7 mouse cellular contexts compared by ENCODE assay signal in genomic region chr11:94211124-94211603, GRCm38 (mm10). TPM values are rescaled to one million over a fixed set of nuclear protein-coding genes. Genes with fewer than 3 reads are reported as not detected.
A peak's percentile ranks its signal among the peaks of the same experiment; 100 is the strongest.
DNase-seq lines count a peak whose midpoint lies in the region; ATAC-seq and TF ChIP-seq lines count a peak whose summit lies in the region.

TSS of gene Tob1 (plus strand) at chr11:94211454.

- peak within 1 kb of the TSS; percentile 97 for H3K27ac ChIP-seq in intestine, postnatal 0 days (ENCODE audit: low read depth, low read length)
- peak within 1 kb of the TSS; percentile 99 for H3K27ac ChIP-seq in midbrain, embryonic 12.5 days (replicated peaks)
- H3K27ac ChIP-seq in small intestine, adult 2 months (ENCODE audit: insufficient read depth, low read depth, low read length) = peak within 1 kb of the TSS; percentile 98

- H3K27me3 ChIP-seq in intestine, postnatal 0 days (replicated peaks; ENCODE audit: control insufficient read depth, insufficient read depth, low read length) = no peaks in the 10 kb centered on the region
- no peaks in the 10 kb centered on the region for H3K27me3 ChIP-seq in midbrain, embryonic 12.5 days
- no peaks in the 10 kb centered on the region for H3K27me3 ChIP-seq in small intestine, adult 2 months (ENCODE audit: control insufficient read depth, insufficient read depth, low read length)

- WGBS in intestine, postnatal 0 days = under 1% methylated on average over 42 of the region's 55 CpGs
- WGBS in midbrain, embryonic 12.5 days = under 1% methylated on average over 37 of the region's 55 CpGs
- under 1% methylated on average over 54 of the region's 55 CpGs for WGBS in small intestine, adult 2 months

- H3K9ac ChIP-seq in intestine, postnatal 0 days (ENCODE audit: low read depth, low read length) = peak within 1 kb of the TSS; percentile 100
- peak within 1 kb of the TSS; percentile 99 for H3K9ac ChIP-seq in midbrain, embryonic 12.5 days (replicated peaks)

- no peaks in the 10 kb centered on the region for H3K9me3 ChIP-seq in intestine, postnatal 0 days (ENCODE audit: control insufficient read depth)
- H3K9me3 ChIP-seq in midbrain, embryonic 12.5 days = no peaks in the 10 kb centered on the region

- H3K36me3 ChIP-seq in intestine, postnatal 0 days (ENCODE audit: control insufficient read depth, insufficient read depth) = peaks cover 11% of the 10 kb centered on the region
- H3K36me3 ChIP-seq in midbrain, embryonic 12.5 days = peaks cover 10% of the 10 kb centered on the region
- H3K36me3 ChIP-seq in small intestine, adult 2 months (ENCODE audit: control insufficient read depth, insufficient read depth, low read length) = peaks cover 18% of the 10 kb centered on the region

- peak within 1 kb of the TSS; percentile 93 for H3K4me2 ChIP-seq in intestine, postnatal 0 days (replicated peaks; ENCODE audit: low read depth)
- H3K4me2 ChIP-seq in midbrain, embryonic 12.5 days (replicated peaks) = peak within 1 kb of the TSS; percentile 95

- peaks cover 4% of the 10 kb centered on the region for H3K4me1 ChIP-seq in intestine, postnatal 0 days (replicated peaks; ENCODE audit: control insufficient read depth, insufficient read depth, low read length)
- H3K4me1 ChIP-seq in midbrain, embryonic 12.5 days = peaks cover 34% of the 10 kb centered on the region
- H3K4me1 ChIP-seq in small intestine, adult 2 months (ENCODE audit: control insufficient read depth, insufficient read depth, insufficient read length, low read length) = peaks cover 2% of the 10 kb centered on the region; the same call in 1 of the 2 replicates

- TF ChIP-seq CTCF in intestine, postnatal 0 days (IDR thresholded peaks at IDR 0.05; ENCODE audit: low read depth) = peak; percentile 62
- TF ChIP-seq CTCF in small intestine, adult 2 months (IDR thresholded peaks at IDR 0.05; ENCODE audit: extremely low read depth, insufficient read length, insufficient replicate concordance, low read depth, low read length) = no peak

- intact Hi-C loops in left cerebral cortex, postnatal 4 days (cut with DNase I) = loop anchor here (5.0 kb wide), 3 partner anchors 49 to 79 kb away; no protein-coding TSS in a partner anchor

- peak; percentile 100 for TF ChIP-seq POLR2A in small intestine, adult 2 months (IDR thresholded peaks at IDR 0.05; ENCODE audit: low read depth, low read length)

- DNase-seq in adrenal gland, adult 8-10 months = peak; percentile 99
- DNase-seq in embryo, embryonic 9.5 days (ENCODE audit: extremely low spot score) = peak; percentile 99
- peak; percentile 94 for DNase-seq in gonadal fat pad, adult 2 months (ENCODE audit: low read depth)
- peak; percentile 99 for DNase-seq in left cerebral cortex, postnatal 4 days

- peak within 1 kb of the TSS; percentile 99 for H3K4me3 ChIP-seq in intestine, postnatal 0 days (ENCODE audit: low read depth, low read length)
- peak within 1 kb of the TSS; percentile 86 for H3K4me3 ChIP-seq in midbrain, embryonic 12.5 days
- H3K4me3 ChIP-seq in small intestine, adult 2 months (ENCODE audit: low read depth, low read length) = peak within 1 kb of the TSS; percentile 78

- peak; percentile 93 for ATAC-seq in intestine, postnatal 0 days
- peak; percentile 96 for ATAC-seq in midbrain, embryonic 12.5 days (ENCODE audit: low FRiP score, low read depth)

RNA-seq across cellular contexts. Expression of gene Tob1, which starts in this region (rescaled TPM):
- total RNA-seq in adrenal gland, adult 8-10 months (2022) = 100 to 1,000 TPM; 162 to 301 (median 191) TPM
- 23.7 and 23.8 TPM in 2 replicates for polyA plus RNA-seq in gonadal fat pad, adult 2 months (2012; rRNA removed)
- 69.4 and 71.8 TPM in 2 replicates for polyA plus RNA-seq in intestine, postnatal 0 days (2015; fragmentation: Nextera tagmentation; extraction: Ambion mirVana)
- total RNA-seq in left cerebral cortex, postnatal 4 days (2021) = 10 to 100 TPM; 27.3 to 28.3 TPM
- polyA plus RNA-seq in midbrain, embryonic 12.5 days (2016; fragmentation: Nextera tagmentation; extraction: Ambion mirVana) = 36.7 and 38.3 TPM in 2 replicates
- 80.2 and 180 TPM in 2 replicates for polyA plus RNA-seq in small intestine, adult 2 months (2012; rRNA removed)

Comparison
In these comparisons a context has a peak if more than half of its experiments do, and no peak if none do; other contexts are left out.
1. Peak in every context shown above with its lines: DNase-seq, ATAC-seq, H3K4me3 ChIP-seq and H3K27ac ChIP-seq.
2. RNA of gene Tob1 (total RNA-seq): 162 to 301 TPM in adrenal gland, adult 8-10 months; 27.3 to 28.3 TPM in left cerebral cortex, postnatal 4 days; every median in the first group is over 4 times any median in the second.